Mouse (Mus musculus) mouse trophoblast stem cell (cell line): ENCODE data around the gene Col8a2.

Experiments used
- in situ Hi-C, 2 experiments: fragments of 300-500 bp; cut with MseI, MboI; formaldehyde crosslinking; loops; 2 replicates in 1 of 2; 3 replicates in 1 of 2; pipeline ENCODE4 v1.15.1; 2025

Gene Col8a2

GRCm38 (mm10) chr4:126330295-126330694 is 43.7 kb downstream of the Col8a2 start:
- in situ Hi-C loops = no loop called here

GRCm38 (mm10) chr4:126331751-126332150 is 45.2 kb downstream of the Col8a2 start:
- in situ Hi-C loops = no loop called here

DNA sequence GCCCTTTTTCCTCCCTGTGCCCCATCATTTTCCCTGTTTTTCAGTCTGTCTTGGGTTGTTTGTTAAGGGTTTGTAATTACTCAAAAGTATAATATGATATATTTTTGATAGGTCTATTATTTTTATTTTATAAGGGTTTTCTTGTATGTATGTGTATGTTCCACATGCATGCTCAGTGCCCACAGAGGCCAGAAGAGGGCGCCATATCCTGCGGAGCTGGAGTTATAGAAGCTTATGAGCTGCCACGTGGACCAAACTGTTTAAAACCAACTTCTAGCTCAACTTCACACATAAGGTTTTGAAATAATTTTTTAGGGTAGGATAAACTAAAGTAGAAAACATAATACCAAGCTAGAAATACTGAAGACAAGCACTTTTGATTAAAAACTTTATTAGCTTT is 45.8 kb downstream of the Col8a2 start:
- in situ Hi-C loops = no loop called here

- in situ Hi-C loops = no loop called here
Measured at GRCm38 (mm10) chr4:126339461-126339860, 52.9 kb downstream of the Col8a2 start.

- in situ Hi-C loops = no loop called here
Measured at GRCm38 (mm10) chr4:126343451-126343850, 56.9 kb downstream of the Col8a2 start.

GRCm38 (mm10) chr4:126360069-126360468 is 73.5 kb downstream of the Col8a2 start:
- in situ Hi-C loops = no loop called here
